Mouse (Mus musculus) embryonic fibroblast, embryonic 13.5 days (primary cell): ENCODE results near the gene Kdelc2.

ENCODE experiments used
- CTCF ChIP-seq: IDR thresholded peaks from 2 replicates; pipeline ENCODE4 v1.5.1; 2011; ENCODE audit warnings: mild to moderate bottlenecking, control low read depth, low read length, moderate library complexity, borderline replicate concordance; ENCODE audit not compliant: insufficient read depth
- POLR2A ChIP-seq: IDR thresholded peaks from 2 replicates; pipeline ENCODE4 v1.6.1; 2011; ENCODE audit warnings: low read depth, mild to moderate bottlenecking, control low read depth, low read length, moderate library complexity

GRCm38 (mm10) chr9:53389109-53389508 is 5.3 kb downstream of the Kdelc2 start:
- TF ChIP-seq CTCF (no peak), POLR2A (no peak)
